Mouse (Mus musculus): ENCODE results near the gene Fam117a. TPM values are rescaled to one million over a fixed set of nuclear protein-coding genes. Genes with fewer than 3 reads are reported as not detected.
A peak's percentile ranks its signal among the peaks of the same experiment; 100 is the strongest.

The Fam117a gene
- total and polyA plus RNA-seq, 3 experiments, result 49.9 to 116 TPM; not detected in 1

DNA sequence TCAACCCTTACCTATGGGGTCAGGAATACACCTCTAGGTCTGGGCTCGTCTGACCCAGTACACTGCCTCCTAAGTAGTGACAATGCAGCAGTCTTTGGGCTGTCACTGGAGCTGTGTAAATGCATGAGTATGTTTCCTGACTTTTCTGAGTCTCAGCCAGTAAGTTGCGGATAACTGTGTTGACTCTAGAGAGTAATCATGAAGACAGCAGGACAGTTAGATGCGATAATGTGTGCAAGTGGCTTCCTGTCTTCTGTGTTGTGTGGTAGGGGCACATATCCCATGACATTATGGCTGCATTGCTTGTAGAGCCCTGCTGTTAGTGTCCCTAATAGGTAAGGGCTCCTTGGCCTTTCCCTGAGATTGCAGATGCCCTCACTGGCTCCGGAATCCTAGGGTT is 11.0 kb upstream of the Fam117a start:
- H3K9ac ChIP-seq (ENCODE audit: control insufficient read depth, low read depth, low read length, poor library complexity, severe bottlenecking), result no peak overlapping the region
- no peaks in the 10 kb centered on the region for H3K79me2 ChIP-seq (ENCODE audit: control insufficient read depth, insufficient read depth, low read length, poor library complexity)
- DNase-seq (ENCODE audit: low read depth, low spot score), result peak; percentile 43
- H3K27me3 ChIP-seq (ENCODE audit: control insufficient read depth in 1 of 2, insufficient read depth in 2 of 2, low read length in 2 of 2), result no peaks in the 10 kb centered on the region
- no peak overlapping the region for H3K27ac ChIP-seq (ENCODE audit: control insufficient read depth, low read depth, low read length)
- H3K4me1 ChIP-seq (ENCODE audit: control insufficient read depth in 1 of 2, insufficient read depth in 2 of 2, low read length in 2 of 2), result peaks cover 2 to 5% of the 10 kb centered on the region in 2 experiments; a peak in 3 of 4 replicates
- no peaks in the 10 kb centered on the region for H3K9me3 ChIP-seq (replicated peaks; ENCODE audit: insufficient read depth, low read length)
- H3K4me3 ChIP-seq (ENCODE audit: control insufficient read depth in 1 of 2, insufficient read depth in 1 of 2, low read depth in 2 of 2, low read length in 2 of 2), result no peak overlapping the region
- no peak for TF ChIP-seq POLR2A (IDR thresholded peaks at IDR 0.05; ENCODE audit: control insufficient read depth in 1 of 2, insufficient read depth in 1 of 2, low read depth in 1 of 2, low read length in 2 of 2, poor library complexity in 1 of 2)
- TF ChIP-seq SIN3A (IDR thresholded peaks at IDR 0.05; ENCODE audit: low read length), result peak; percentile 34; the same call in 1 of the 2 replicates
- peak; percentile 72 for TF ChIP-seq ETS1 (IDR thresholded peaks at IDR 0.05; ENCODE audit: low read depth, low read length)
- peak; percentile 53 for TF ChIP-seq TCF12 (IDR thresholded peaks at IDR 0.05; ENCODE audit: low read depth, low read length)
- TF ChIP-seq EP300 (IDR thresholded peaks at IDR 0.05; ENCODE audit: low read depth in 1 of 2, low read length in 2 of 2), result peak; percentile 47 to 69; a peak in 3 of 4 replicates
- no peaks in the 10 kb centered on the region for H3K36me3 ChIP-seq (ENCODE audit: control insufficient read depth in 1 of 2, insufficient read depth in 2 of 2, low read length in 2 of 2)

GRCm38 (mm10) chr11:95326243-95326642 is 10.6 kb upstream of the Fam117a start:
- Histone ChIP-seq H3K36me3 (ENCODE audit: control insufficient read depth in 1 of 2, insufficient read depth in 2 of 2, low read length in 2 of 2) (no peaks in the 10 kb centered on the region), H3K9ac (ENCODE audit: control insufficient read depth, low read depth, low read length, poor library complexity, severe bottlenecking) (no peak overlapping the region), H3K9me3 (replicated peaks; ENCODE audit: insufficient read depth, low read length) (no peaks in the 10 kb centered on the region), H3K27me3 (ENCODE audit: control insufficient read depth in 1 of 2, insufficient read depth in 2 of 2, low read length in 2 of 2) (no peaks in the 10 kb centered on the region), H3K79me2 (ENCODE audit: control insufficient read depth, insufficient read depth, low read length, poor library complexity) (no peaks in the 10 kb centered on the region), H3K4me3 (ENCODE audit: control insufficient read depth in 1 of 2, insufficient read depth in 1 of 2, low read depth in 2 of 2, low read length in 2 of 2) (no peak overlapping the region), H3K4me1 (ENCODE audit: control insufficient read depth in 1 of 2, insufficient read depth in 2 of 2, low read length in 2 of 2) (peaks cover 2 to 5% of the 10 kb centered on the region in 2 experiments; a peak in 3 of 4 replicates), H3K27ac (ENCODE audit: control insufficient read depth, low read depth, low read length) (no peak overlapping the region)
- TF ChIP-seq ELF1 (IDR thresholded peaks at IDR 0.05; ENCODE audit: low read depth, low read length), result no peak
- TF ChIP-seq MXI1 (IDR thresholded peaks at IDR 0.05; ENCODE audit: low read depth, low read length), result no peak
- no peak for TF ChIP-seq MAX (IDR thresholded peaks at IDR 0.05; ENCODE audit: low read length)
- no peak for TF ChIP-seq EP300 (IDR thresholded peaks at IDR 0.05; ENCODE audit: low read depth in 1 of 2, low read length in 2 of 2)
- no peak for TF ChIP-seq SIN3A (IDR thresholded peaks at IDR 0.05; ENCODE audit: low read length)
- TF ChIP-seq SMC3 (IDR thresholded peaks at IDR 0.05; ENCODE audit: low read depth, low read length), result no peak
- no peak for TF ChIP-seq GATA1 (IDR thresholded peaks at IDR 0.05; ENCODE audit: low read depth, low read length)
- TF ChIP-seq ZMIZ1 (IDR thresholded peaks at IDR 0.05; ENCODE audit: low read depth, low read length), result no peak
- no peak for TF ChIP-seq ZC3H11A (IDR thresholded peaks at IDR 0.05; ENCODE audit: low read depth, low read length)
- no peak for TF ChIP-seq UBTF (IDR thresholded peaks at IDR 0.05; ENCODE audit: borderline replicate concordance, insufficient read depth, low read depth, low read length)
- TF ChIP-seq MYC (IDR thresholded peaks at IDR 0.05; ENCODE audit: low read depth, low read length), result no peak
- DNase-seq (ENCODE audit: low read depth, low spot score), result no peak

- Histone ChIP-seq H3K9ac (ENCODE audit: control insufficient read depth, low read depth, low read length, poor library complexity, severe bottlenecking) (no peak overlapping the region), H3K4me3 (ENCODE audit: control insufficient read depth in 1 of 2, insufficient read depth in 1 of 2, low read depth in 2 of 2, low read length in 2 of 2) (no peak overlapping the region), H3K27me3 (ENCODE audit: control insufficient read depth in 1 of 2, insufficient read depth in 2 of 2, low read length in 2 of 2) (no peaks in the 10 kb centered on the region), H3K4me1 (ENCODE audit: control insufficient read depth in 1 of 2, insufficient read depth in 2 of 2, low read length in 2 of 2) (peaks cover 5 to 16% of the 10 kb centered on the region in 2 experiments), H3K9me3 (replicated peaks; ENCODE audit: insufficient read depth, low read length) (no peaks in the 10 kb centered on the region), H3K27ac (ENCODE audit: control insufficient read depth, low read depth, low read length) (no peak overlapping the region), H3K79me2 (ENCODE audit: control insufficient read depth, insufficient read depth, low read length, poor library complexity) (no peaks in the 10 kb centered on the region), H3K36me3 (ENCODE audit: control insufficient read depth in 1 of 2, insufficient read depth in 2 of 2, low read length in 2 of 2) (peaks cover 0 to 8% of the 10 kb centered on the region in 2 experiments; a peak in 2 of 4 replicates)
- no peak for DNase-seq (ENCODE audit: low read depth, low spot score)
- TF ChIP-seq EP300 (IDR thresholded peaks at IDR 0.05; ENCODE audit: low read depth in 1 of 2, low read length in 2 of 2) (no peak), TCF12 (IDR thresholded peaks at IDR 0.05; ENCODE audit: low read depth, low read length) (no peak), POLR2AphosphoS2 (IDR thresholded peaks at IDR 0.05; ENCODE audit: low read length) (no peak), POLR2AphosphoS5 (IDR thresholded peaks at IDR 0.05; ENCODE audit: borderline replicate concordance, low read depth, low read length) (no peak), NRF1 (IDR thresholded peaks at IDR 0.05; ENCODE audit: insufficient read depth, low read depth, low read length, poor library complexity, severe bottlenecking) (no peak), GABPA (IDR thresholded peaks at IDR 0.05; ENCODE audit: low read depth, low read length) (no peak), MAFK (IDR thresholded peaks at IDR 0.05; ENCODE audit: borderline replicate concordance, low read depth, low read length) (no peak), SMC3 (IDR thresholded peaks at IDR 0.05; ENCODE audit: low read depth, low read length) (no peak)
Observed at GRCm38 (mm10) chr11:95328629-95329028, 8.2 kb upstream of the Fam117a start.
